Mouse (Mus musculus) neural tube, embryonic 14.5 days (tissue): ENCODE results near the gene Gng3. TPM values are rescaled to one million over a fixed set of nuclear protein-coding genes. Genes with fewer than 3 reads are reported as not detected.

Experiments used
- microRNA-seq: library from miRNA; unstranded; fragments of <30 nt; microRNA quantifications from one replicate; pipeline ENCODE4, GENCODE M21; 2016
- polyA plus RNA-seq: library from polyadenylated mRNA; unstranded; fragments of >200 nt; fragmentation: Nextera tagmentation; extraction: Ambion mirVana; gene quantifications from 2 replicates; pipeline ENCODE4 v1.2.1, GENCODE M21; 2014

Gene Gng3
- polyA plus RNA-seq, 1 experiment from 2014 or later: 608 TPM

Small RNA genes lying within 50 kb of the gene (microRNA-seq; reads per million reads assigned to microRNA genes)
- gene Mir5136: not detected

Other genes starting within 250 kb of the Gng3 start
- gene Slc22a8, start 247.9 kb downstream of the Gng3 start, polyA plus RNA-seq: 5.5 and 7.2 TPM in 2 replicates
- 1.8 TPM in 1 of 2 replicates, not detected in the other for gene Slc22a6, start 221.2 kb downstream of the Gng3 start, polyA plus RNA-seq
- gene Chrm1, start 175.4 kb downstream of the Gng3 start, polyA plus RNA-seq: 0.19 and 0.26 TPM in 2 replicates
- gene Slc3a2, start 115.8 kb downstream of the Gng3 start, polyA plus RNA-seq: 145 and 163 TPM in 2 replicates
- gene Wdr74, start 103.4 kb downstream of the Gng3 start, polyA plus RNA-seq: 88.5 and 91.5 TPM in 2 replicates
- 1.8 and 2.6 TPM in 2 replicates for gene 1700092M07Rik, start 98.5 kb downstream of the Gng3 start, polyA plus RNA-seq
- gene Stx5a, start 97.8 kb downstream of the Gng3 start, polyA plus RNA-seq: 115 and 120 TPM in 2 replicates
- gene Nxf1, start 82.1 kb downstream of the Gng3 start, polyA plus RNA-seq: 120 and 140 TPM in 2 replicates
- 223 and 263 TPM in 2 replicates for gene Tmem223, start 68.2 kb downstream of the Gng3 start, polyA plus RNA-seq
- gene Tmem179b, start 64.7 kb downstream of the Gng3 start, polyA plus RNA-seq: 25.9 and 32.7 TPM in 2 replicates
- 17.7 and 19.0 TPM in 2 replicates for gene Taf6l, start 52.8 kb downstream of the Gng3 start, polyA plus RNA-seq
- gene Polr2g, start 40.6 kb downstream of the Gng3 start, polyA plus RNA-seq: 141 and 153 TPM in 2 replicates
- 7.1 and 7.7 TPM in 2 replicates for gene Zbtb3, start 36.6 kb downstream of the Gng3 start, polyA plus RNA-seq
- gene Ttc9c, start 19.9 kb downstream of the Gng3 start, polyA plus RNA-seq: 52.2 and 54.3 TPM in 2 replicates
- gene Hnrnpul2, start 19.2 kb downstream of the Gng3 start, polyA plus RNA-seq: 9.1 and 9.5 TPM in 2 replicates
- not detected in 2 replicates for gene AC129217.1, start 9.4 kb downstream of the Gng3 start, polyA plus RNA-seq
- gene Bscl2, start 1.7 kb downstream of the Gng3 start, polyA plus RNA-seq: 86.3 and 94.5 TPM in 2 replicates
- 0.99 and 1.3 TPM in 2 replicates for gene Lrrn4cl, start 11.6 kb upstream of the Gng3 start, polyA plus RNA-seq
- gene Ubxn1, start 32.3 kb upstream of the Gng3 start, polyA plus RNA-seq: 135 and 142 TPM in 2 replicates
- 63.2 and 64.1 TPM in 2 replicates for gene Uqcc3, start 41.7 kb upstream of the Gng3 start, polyA plus RNA-seq
- 30.8 and 31.7 TPM in 2 replicates for gene Lbhd1, start 44.5 kb upstream of the Gng3 start, polyA plus RNA-seq
- not detected in 2 replicates for gene Gm49403, start 44.7 kb upstream of the Gng3 start, polyA plus RNA-seq
- gene 1810009A15Rik, start 49.7 kb upstream of the Gng3 start, polyA plus RNA-seq: 39.0 and 48.9 TPM in 2 replicates
- gene Gm49416, start 49.7 kb upstream of the Gng3 start, polyA plus RNA-seq: 0.39 TPM in 1 of 2 replicates, not detected in the other
- gene Ints5, start 53.8 kb upstream of the Gng3 start, polyA plus RNA-seq: 22.0 and 30.3 TPM in 2 replicates
- gene Ganab, start 58.9 kb upstream of the Gng3 start, polyA plus RNA-seq: 69.9 and 92.2 TPM in 2 replicates
- gene B3gat3, start 81.2 kb upstream of the Gng3 start, polyA plus RNA-seq: 66.3 and 67.2 TPM in 2 replicates
- gene Rom1, start 90.2 kb upstream of the Gng3 start, polyA plus RNA-seq: 1.1 and 1.7 TPM in 2 replicates
- 6.2 and 8.7 TPM in 2 replicates for gene Eml3, start 90.4 kb upstream of the Gng3 start, polyA plus RNA-seq
- gene Mta2, start 102.7 kb upstream of the Gng3 start, polyA plus RNA-seq: 29.1 and 33.7 TPM in 2 replicates
- 20.4 and 25.3 TPM in 2 replicates for gene Tut1, start 114.7 kb upstream of the Gng3 start, polyA plus RNA-seq
- gene Eef1g, start 127.8 kb upstream of the Gng3 start, polyA plus RNA-seq: 297 and 333 TPM in 2 replicates
- 2.7 and 3.7 TPM in 2 replicates for gene Ahnak, start 150.1 kb upstream of the Gng3 start, polyA plus RNA-seq
- gene Scgb1a1, start 248.8 kb upstream of the Gng3 start, polyA plus RNA-seq: not detected in 2 replicates